Mouse (Mus musculus) cerebellum, adult 8-10 months (tissue): ENCODE measurements around the gene Zfp879.

Experiments
- DNase-seq: peaks from one replicate; pipeline ENCODE4 v3.0.0; 2022

Zfp879 gene

GRCm38 (mm10) chr11:50841023-50841735 is at the start of gene Zfp879:
Gene Zfp879 (minus strand): TSS chr11:50841552.
- DNase-seq = peak; percentile 97

GRCm38 (mm10) chr11:50887390-50888128 is 46.2 kb upstream of the Zfp879 start, which contains the start of gene Zfp454:
Gene Zfp454 (minus strand): TSS chr11:50887651.
- DNase-seq = peak; percentile 91

- no peak for DNase-seq
Observed at GRCm38 (mm10) chr11:50886933-50887293, 45.6 kb upstream of the Zfp879 start.

GRCm38 (mm10) chr11:50886231-50886932 is 45.0 kb upstream of the Zfp879 start:
- DNase-seq = peak; percentile 26

GRCm38 (mm10) chr11:50883756-50884155 is 42.4 kb upstream of the Zfp879 start:
- DNase-seq = no peak

GRCm38 (mm10) chr11:50878641-50879040 is 37.3 kb upstream of the Zfp879 start:
- DNase-seq = no peak

GRCm38 (mm10) chr11:50850989-50851601 is 9.7 kb upstream of the Zfp879 start:
- no peak for DNase-seq

- DNase-seq = no peak
Observed at GRCm38 (mm10) chr11:50850177-50850735, 8.9 kb upstream of the Zfp879 start, which contains the start of gene Grm6. Gene Grm6 (plus strand): TSS chr11:50850685.

- DNase-seq = no peak
Observed at GRCm38 (mm10) chr11:50849310-50849709, 8.0 kb upstream of the Zfp879 start.

GRCm38 (mm10) chr11:50848520-50849137 is 7.3 kb upstream of the Zfp879 start:
- no peak for DNase-seq

GRCm38 (mm10) chr11:50847047-50847446 is 5.7 kb upstream of the Zfp879 start:
- no peak for DNase-seq

- no peak for DNase-seq
Observed at GRCm38 (mm10) chr11:50845951-50846350, 4.6 kb upstream of the Zfp879 start.

GRCm38 (mm10) chr11:50835727-50836126 is 5.6 kb downstream of the Zfp879 start:
- DNase-seq = no peak

GRCm38 (mm10) chr11:50827010-50827953 is 14.1 kb downstream of the Zfp879 start, which contains the start of gene Zfp354c:
Gene Zfp354c (minus strand): TSS chr11:50827724.
- DNase-seq = peak; percentile 84

GRCm38 (mm10) chr11:50826214-50826613 is 15.1 kb downstream of the Zfp879 start:
- DNase-seq = no peak

- no peak for DNase-seq
Observed at GRCm38 (mm10) chr11:50814233-50814632, 27.1 kb downstream of the Zfp879 start.

- DNase-seq = no peak
Observed at GRCm38 (mm10) chr11:50798836-50799235, 42.5 kb downstream of the Zfp879 start.

GRCm38 (mm10) chr11:50797674-50798073 is 43.7 kb downstream of the Zfp879 start:
- DNase-seq = no peak
